Mouse (Mus musculus) forebrain, embryonic 13.5 days (tissue): Measurements from ENCODE around the gene Gm20547. TPM values are rescaled to one million over a fixed set of nuclear protein-coding genes. Genes with fewer than 3 reads are reported as not detected.

ENCODE experiments used
- ATAC-seq: fragments of 200-750 bp; cut with Nextera tagmentation; 2 replicates; pipeline ENCODE4 v1.8.0; 2017
- H3K27ac ChIP-seq: fragments of 300-500 bp; sonication (generic); 2 replicates; pipeline ENCODE4 v1.5.1; 2015; ENCODE audit warnings: inconsistent platforms, mild to moderate bottlenecking, moderate library complexity
- H3K27me3 ChIP-seq: fragments of 300-500 bp; sonication (generic); 2 replicates; pipeline ENCODE4 v1.6.1; 2015; ENCODE audit warnings: mild to moderate bottlenecking, inconsistent platforms
- H3K36me3 ChIP-seq: fragments of 300-500 bp; sonication (generic); 2 replicates; pipeline ENCODE4 v1.6.1; 2015; ENCODE audit warnings: mild to moderate bottlenecking, inconsistent platforms; ENCODE audit not compliant: poor library complexity, severe bottlenecking
- H3K4me1 ChIP-seq: fragments of 300-500 bp; sonication (generic); 2 replicates; pipeline ENCODE4 v1.6.1; 2015; ENCODE audit warnings: inconsistent platforms
- H3K4me2 ChIP-seq: fragments of 300-500 bp; sonication (generic); 2 replicates; pipeline ENCODE4 v1.6.1; 2015; ENCODE audit warnings: inconsistent platforms, mild to moderate bottlenecking, moderate library complexity
- H3K4me3 ChIP-seq: fragments of 300-500 bp; sonication (generic); 2 replicates; pipeline ENCODE4 v1.5.1; 2015; ENCODE audit warnings: mild to moderate bottlenecking, inconsistent platforms
- H3K9ac ChIP-seq: fragments of 300-500 bp; sonication (generic); 2 replicates; pipeline ENCODE4 v1.6.1; 2015; ENCODE audit warnings: mild to moderate bottlenecking, inconsistent platforms
- H3K9me3 ChIP-seq: fragments of 300-500 bp; sonication (generic); replicated peaks from 2 replicates; pipeline ENCODE4 v1.6.1; 2016; ENCODE audit warnings: inconsistent platforms
- WGBS: fragments of 180-500 bp; shearing (Covaris S2); methylation state at CpG from one replicate; pipeline ENCODE4 v1.1.7; 2015; 5-methylcytosine and 5-hydroxymethylcytosine counted together
- polyA plus RNA-seq: library from polyadenylated mRNA; unstranded; fragments of >200 nt; fragmentation: Nextera tagmentation; extraction: Ambion mirVana; gene quantifications from 2 replicates; pipeline ENCODE4 v1.2.1, GENCODE M21; 2015

Gm20547 gene
- polyA plus RNA-seq, 1 experiment from 2014 or later = not detected

- no peak overlapping the region for H3K27ac ChIP-seq
- H3K27me3 ChIP-seq = no peaks in the 10 kb centered on the region
- no peak overlapping the region for H3K9ac ChIP-seq
- H3K4me1 ChIP-seq = no peaks in the 10 kb centered on the region
- H3K36me3 ChIP-seq = no peaks in the 10 kb centered on the region
- no peaks in the 10 kb centered on the region for H3K9me3 ChIP-seq
- H3K4me3 ChIP-seq = no peak overlapping the region
- no peak for ATAC-seq
- no peak overlapping the region for H3K4me2 ChIP-seq
- 92% methylated on average over 6 of the region's 6 CpGs for WGBS
Measured at GRCm38 (mm10) chr17:34874321-34874720, 7.5 kb downstream of the Gm20547 start.

GRCm38 (mm10) chr17:34865981-34866380 lies 15.9 kb downstream of the Gm20547 start:
- WGBS = 67% methylated on average over 7 of the region's 7 CpGs
- Histone ChIP-seq H3K4me3 (no peak overlapping the region), H3K36me3 (no peaks in the 10 kb centered on the region), H3K9ac (no peak overlapping the region), H3K27me3 (0 out of 2 replicates have a peak, but pooled peaks cover 11% of the 10 kb centered on the region), H3K9me3 (no peaks in the 10 kb centered on the region), H3K4me2 (no peak overlapping the region), H3K27ac (no peak overlapping the region), H3K4me1 (no peaks in the 10 kb centered on the region)
- ATAC-seq = no peak

GRCm38 (mm10) chr17:34862416-34863081 lies 19.3 kb downstream of the Gm20547 start, which contains the start of gene Cfb:
Gene Cfb (minus strand): TSS chr17:34862518.
- H3K4me1 ChIP-seq = no peaks in the 10 kb centered on the region
- no peak within 1 kb of the TSS for H3K4me2 ChIP-seq
- no peak within 1 kb of the TSS for H3K9ac ChIP-seq
- H3K4me3 ChIP-seq = no peak within 1 kb of the TSS
- no peak for ATAC-seq
- no peak within 1 kb of the TSS for H3K27ac ChIP-seq
- H3K36me3 ChIP-seq = peaks cover 6% of the 10 kb centered on the region
- 75% methylated on average over 8 of the region's 8 CpGs for WGBS
- H3K27me3 ChIP-seq = 0 out of 2 replicates have a peak, but pooled peaks cover 11% of the 10 kb centered on the region
- H3K9me3 ChIP-seq = no peaks in the 10 kb centered on the region

GRCm38 (mm10) chr17:34861704-34862415 lies 20.0 kb downstream of the Gm20547 start:
- Histone ChIP-seq H3K4me2 (no peak overlapping the region), H3K4me3 (no peak overlapping the region), H3K36me3 (peaks cover 12% of the 10 kb centered on the region), H3K4me1 (no peaks in the 10 kb centered on the region), H3K27me3 (0 out of 2 replicates have a peak, but pooled peaks cover 11% of the 10 kb centered on the region), H3K27ac (no peak overlapping the region), H3K9me3 (no peaks in the 10 kb centered on the region), H3K9ac (no peak overlapping the region)
- no peak for ATAC-seq
- 76% methylated on average over 13 of the region's 13 CpGs for WGBS

- H3K4me1 ChIP-seq = no peaks in the 10 kb centered on the region
- ATAC-seq = no peak
- no peaks in the 10 kb centered on the region for H3K9me3 ChIP-seq
- WGBS = 91% methylated on average over 9 of the region's 9 CpGs
- no peak overlapping the region for H3K4me3 ChIP-seq
- no peak overlapping the region for H3K4me2 ChIP-seq
- H3K27me3 ChIP-seq = 0 out of 2 replicates have a peak, but pooled peaks cover 11% of the 10 kb centered on the region
- H3K27ac ChIP-seq = no peak overlapping the region
- peaks cover 26% of the 10 kb centered on the region for H3K36me3 ChIP-seq
- H3K9ac ChIP-seq = no peak overlapping the region
Measured at GRCm38 (mm10) chr17:34860514-34860913, 21.3 kb downstream of the Gm20547 start.

GRCm38 (mm10) chr17:34858670-34859069 lies 23.2 kb downstream of the Gm20547 start:
- Histone ChIP-seq H3K9me3 (no peaks in the 10 kb centered on the region), H3K27me3 (0 out of 2 replicates have a peak, but pooled peaks cover 11% of the 10 kb centered on the region), H3K4me1 (no peaks in the 10 kb centered on the region), H3K4me2 (no peak overlapping the region), H3K4me3 (no peak overlapping the region), H3K9ac (no peak overlapping the region), H3K36me3 (peaks cover 44% of the 10 kb centered on the region), H3K27ac (no peak overlapping the region)
- 83% methylated on average over 4 of the region's 4 CpGs for WGBS
- ATAC-seq = no peak

GRCm38 (mm10) chr17:34855825-34856224 lies 26.0 kb downstream of the Gm20547 start:
- Histone ChIP-seq H3K27me3 (no peaks in the 10 kb centered on the region), H3K4me3 (no peak overlapping the region), H3K9ac (no peak overlapping the region), H3K4me2 (no peak overlapping the region), H3K27ac (no peak overlapping the region), H3K4me1 (peaks cover 11% of the 10 kb centered on the region), H3K36me3 (peaks cover 59% of the 10 kb centered on the region), H3K9me3 (no peaks in the 10 kb centered on the region)
- ATAC-seq = no peak
- 39% methylated on average over 3 of the region's 3 CpGs for WGBS

GRCm38 (mm10) chr17:34854761-34855160 lies 27.1 kb downstream of the Gm20547 start:
- Histone ChIP-seq H3K27me3 (no peaks in the 10 kb centered on the region), H3K4me2 (no peak overlapping the region), H3K36me3 (peaks cover 59% of the 10 kb centered on the region), H3K4me1 (peaks cover 15% of the 10 kb centered on the region), H3K27ac (no peak overlapping the region), H3K4me3 (no peak overlapping the region), H3K9ac (no peak overlapping the region), H3K9me3 (no peaks in the 10 kb centered on the region)
- ATAC-seq = no peak
- 77% methylated on average over 3 of the region's 3 CpGs for WGBS

GRCm38 (mm10) chr17:34853511-34853910 lies 28.3 kb downstream of the Gm20547 start:
- H3K4me3 ChIP-seq = no peak overlapping the region

GRCm38 (mm10) chr17:34850517-34851125 lies 31.2 kb downstream of the Gm20547 start:
- H3K4me1 ChIP-seq = peaks cover 23% of the 10 kb centered on the region
- H3K36me3 ChIP-seq = peaks cover 61% of the 10 kb centered on the region
- H3K4me3 ChIP-seq = peak overlapping the region; percentile 81
- H3K9ac ChIP-seq = peak overlapping the region; percentile 85
- H3K27me3 ChIP-seq = no peaks in the 10 kb centered on the region
- 1% methylated on average over 25 of the region's 25 CpGs for WGBS
- H3K9me3 ChIP-seq = no peaks in the 10 kb centered on the region
- no peak; the same call in 1 of the 2 replicates for ATAC-seq
- H3K27ac ChIP-seq = peak overlapping the region; percentile 6; the same call in 1 of the 2 replicates
- peak overlapping the region; percentile 96 for H3K4me2 ChIP-seq

More at GRCm38 (mm10) chr17:34853511-34853910, 28.3 kb downstream of the Gm20547 start:
- Histone ChIP-seq H3K4me1 (peaks cover 23% of the 10 kb centered on the region), H3K36me3 (peaks cover 59% of the 10 kb centered on the region), H3K9ac (no peak overlapping the region), H3K9me3 (no peaks in the 10 kb centered on the region), H3K27me3 (no peaks in the 10 kb centered on the region), H3K4me2 (no peak overlapping the region), H3K27ac (no peak overlapping the region)
- 84% methylated on average over 8 of the region's 8 CpGs for WGBS
- ATAC-seq = no peak

- H3K27ac ChIP-seq = peak within 1 kb of the TSS; percentile 6; the same call in 1 of the 2 replicates
- H3K9me3 ChIP-seq = no peaks in the 10 kb centered on the region
- peak within 1 kb of the TSS; percentile 85 for H3K9ac ChIP-seq
- peak; percentile 98 for ATAC-seq
- H3K4me1 ChIP-seq = peaks cover 23% of the 10 kb centered on the region
- H3K27me3 ChIP-seq = no peaks in the 10 kb centered on the region
- under 1% methylated on average over 54 of the region's 65 CpGs for WGBS
- peak within 1 kb of the TSS; percentile 81 for H3K4me3 ChIP-seq
- peak within 1 kb of the TSS; percentile 96 for H3K4me2 ChIP-seq
- H3K36me3 ChIP-seq = peaks cover 61% of the 10 kb centered on the region
Measured at GRCm38 (mm10) chr17:34849722-34850516, 31.9 kb downstream of the Gm20547 start, which contains the start of the genes Skiv2l and Nelfe. Gene Skiv2l (minus strand): TSS chr17:34850210. Gene Nelfe (plus strand): TSS chr17:34850391.
